Mouse (Mus musculus) G1E (cell line): Measurements from ENCODE around the gene Fbxo22.

ENCODE experiments used
- CTCF ChIP-seq: IDR thresholded peaks from 2 replicates; pipeline ENCODE4 v1.5.1; 2012; ENCODE audit warnings: low read depth, low read length, inconsistent platforms, mixed read lengths
- POLR2AphosphoS5 ChIP-seq: IDR thresholded peaks from 2 replicates; pipeline ENCODE4 v1.6.1; 2012; ENCODE audit warnings: low read depth, low read length, inconsistent platforms; ENCODE audit not compliant: insufficient replicate concordance
- TAL1 ChIP-seq: conservative IDR thresholded peaks from 2 replicates; pipeline ENCODE4 v1.6.1; 2012; ENCODE audit warnings: low read depth, low read length, inconsistent platforms, mixed read lengths

GRCm38 (mm10) chr9:55255604-55256003 is 46.9 kb downstream of the Fbxo22 start:
- TF ChIP-seq CTCF (no peak), TAL1 (no peak), POLR2AphosphoS5 (no peak)
